Mouse (Mus musculus) intestine, embryonic 15.5 days (tissue): ENCODE results near the gene Efcab11. TPM values are rescaled to one million over a fixed set of nuclear protein-coding genes. Genes with fewer than 3 reads are reported as not detected.

ENCODE experiments used
- ATAC-seq: fragments of 200-750 bp; cut with Nextera tagmentation; 2 replicates; pipeline ENCODE4 v1.8.0; 2017; ENCODE audit warnings: moderate TSS enrichment, moderate library complexity
- H3K27ac ChIP-seq: fragments of 300-500 bp; sonication (generic); 2 replicates; pipeline ENCODE4 v1.5.1; 2015; ENCODE audit warnings: mild to moderate bottlenecking, inconsistent platforms
- H3K27me3 ChIP-seq: fragments of 300-500 bp; sonication (generic); replicated peaks from 2 replicates; pipeline ENCODE4 v1.6.1; 2015; ENCODE audit warnings: inconsistent platforms
- H3K36me3 ChIP-seq: fragments of 300-500 bp; sonication (generic); 2 replicates; pipeline ENCODE4 v1.6.1; 2015; ENCODE audit warnings: inconsistent platforms
- H3K4me1 ChIP-seq: fragments of 300-500 bp; sonication (generic); replicated peaks from 2 replicates; pipeline ENCODE4 v1.6.1; 2015; ENCODE audit warnings: inconsistent platforms
- H3K4me2 ChIP-seq: fragments of 300-500 bp; sonication (generic); replicated peaks from 2 replicates; pipeline ENCODE4 v1.6.1; 2015; ENCODE audit warnings: mild to moderate bottlenecking, inconsistent platforms
- H3K4me3 ChIP-seq: fragments of 300-500 bp; sonication (generic); replicated peaks from 2 replicates; pipeline ENCODE4 v1.5.1; 2015; ENCODE audit warnings: inconsistent platforms
- H3K9ac ChIP-seq: fragments of 300-500 bp; sonication (generic); 2 replicates; pipeline ENCODE4 v1.6.1; 2015; ENCODE audit warnings: inconsistent platforms
- H3K9me3 ChIP-seq: fragments of 300-500 bp; sonication (generic); 2 replicates; pipeline ENCODE4 v1.6.1; 2016; ENCODE audit warnings: inconsistent platforms
- WGBS: fragments of 180-500 bp; shearing (Covaris S2); methylation state at CpG from one replicate; pipeline ENCODE4 v1.1.7; 2015; 5-methylcytosine and 5-hydroxymethylcytosine counted together
- polyA plus RNA-seq: library from polyadenylated mRNA; unstranded; fragments of >200 nt; fragmentation: Nextera tagmentation; extraction: Ambion mirVana; gene quantifications from 2 replicates; pipeline ENCODE4 v1.2.1, GENCODE M21; 2015

Efcab11 gene
- polyA plus RNA-seq, 1 experiment from 2014 or later = 10.2 TPM

GRCm38 (mm10) chr12:99644966-99645365 is 239.3 kb downstream of the Efcab11 start:
- Histone ChIP-seq H3K36me3 (no peaks in the 10 kb centered on the region), H3K4me3 (no peak overlapping the region), H3K4me2 (no peak overlapping the region), H3K4me1 (no peaks in the 10 kb centered on the region), H3K27me3 (no peaks in the 10 kb centered on the region), H3K27ac (no peak overlapping the region), H3K9me3 (no peaks in the 10 kb centered on the region), H3K9ac (no peak overlapping the region)
- 93% methylated on average over 37 of the region's 37 CpGs for WGBS
- peak; percentile 98 for ATAC-seq

Other genes starting within 250 kb of the Efcab11 start
- 45.1 and 47.9 TPM in 2 replicates for gene Tdp1, start 78 bp upstream of the Efcab11 start, polyA plus RNA-seq
- gene Kcnk13, start 80.1 kb upstream of the Efcab11 start, polyA plus RNA-seq = 0.53 and 0.72 TPM in 2 replicates
- gene Psmc1, start 225.7 kb upstream of the Efcab11 start, polyA plus RNA-seq = 228 and 235 TPM in 2 replicates